Mouse (Mus musculus): ENCODE results near the gene Mex3b. TPM values are rescaled to one million over a fixed set of nuclear protein-coding genes. Genes with fewer than 3 reads are reported as not detected.

Gene Mex3b
- polyA plus RNA-seq, 1 experiment from 2014 or later: 37.1 TPM

DNA sequence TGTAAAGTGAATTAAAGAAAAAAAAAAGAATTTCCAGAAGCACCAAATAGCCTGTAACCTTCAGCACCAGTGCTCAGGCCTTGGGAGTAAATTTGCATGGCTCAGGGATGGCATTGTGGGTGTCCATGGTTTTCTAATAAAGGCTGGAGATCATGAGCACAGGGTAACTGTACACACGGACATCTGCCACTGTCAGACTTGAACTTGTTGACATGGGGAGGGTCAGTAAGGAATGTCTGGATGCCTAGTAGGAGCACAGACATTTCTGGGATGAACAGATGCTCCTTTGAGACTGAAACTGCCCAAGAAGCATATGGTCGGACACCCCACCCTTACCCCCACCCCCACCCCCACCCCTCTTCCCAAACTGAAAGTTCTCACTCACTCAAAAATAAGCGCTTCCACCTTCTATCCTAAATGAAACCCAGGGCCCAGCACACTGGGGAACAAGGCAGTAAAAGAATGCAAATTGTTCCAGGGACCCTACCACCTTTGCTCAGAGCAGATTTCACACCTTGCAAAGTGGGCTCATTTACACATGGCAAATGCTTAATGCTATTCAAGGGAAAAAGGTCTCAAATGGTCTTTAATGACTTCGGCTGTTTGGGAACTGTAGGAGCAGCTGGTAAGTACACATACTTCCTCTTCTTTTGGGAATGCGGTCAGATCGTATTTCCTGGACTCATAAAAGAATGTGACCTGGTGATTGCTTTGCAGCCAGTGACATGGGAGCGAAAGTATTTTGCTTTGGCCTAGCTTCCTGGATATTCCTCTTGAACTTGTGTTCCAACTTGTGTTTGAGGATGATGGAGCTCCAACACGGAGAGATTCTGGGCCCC lies 32.5 kb downstream of the Mex3b start:
- no peak for ATAC-seq (ENCODE audit: insufficient number of reproducible peaks, insufficient read depth, low FRiP score, low TSS enrichment, low read depth)
- Histone ChIP-seq H3K4me3 (no peak overlapping the region), H3K9ac (no peak overlapping the region), H3K27ac (no peak overlapping the region), H3K36me3 (no peaks in the 10 kb centered on the region), H3K4me2 (no peak overlapping the region), H3K9me3 (no peaks in the 10 kb centered on the region), H3K4me1 (no peaks in the 10 kb centered on the region), H3K27me3 (no peaks in the 10 kb centered on the region)
- 60% methylated on average over 8 of the region's 8 CpGs for WGBS

DNA sequence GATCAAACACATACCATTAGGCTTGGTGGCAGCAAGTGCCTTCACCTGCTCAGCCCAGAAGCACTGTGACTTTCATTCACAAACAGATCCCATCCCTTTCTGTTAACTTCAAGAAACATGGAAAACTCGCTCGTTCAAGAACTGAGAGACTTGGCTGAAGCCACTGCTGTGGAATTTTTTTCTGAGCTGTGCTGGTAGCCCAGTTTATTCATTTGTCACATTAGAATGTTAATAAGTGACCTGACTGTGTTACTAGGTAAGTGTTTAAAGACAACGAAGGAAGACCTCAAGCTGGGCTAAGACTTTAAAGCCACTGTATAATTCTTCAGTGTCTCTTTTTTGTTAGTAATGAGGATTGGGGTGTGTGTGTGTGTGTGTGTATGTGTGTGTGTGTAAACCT lies 35.9 kb downstream of the Mex3b start:
- ATAC-seq (ENCODE audit: insufficient number of reproducible peaks, insufficient read depth, low FRiP score, low TSS enrichment, low read depth): no peak
- WGBS: 82% methylated on average over 3 of the region's 3 CpGs
- no peaks in the 10 kb centered on the region for H3K27me3 ChIP-seq
- no peak overlapping the region for H3K9ac ChIP-seq
- no peaks in the 10 kb centered on the region for H3K36me3 ChIP-seq
- no peak overlapping the region for H3K4me3 ChIP-seq
- no peaks in the 10 kb centered on the region for H3K9me3 ChIP-seq
- H3K27ac ChIP-seq: no peak overlapping the region
- no peaks in the 10 kb centered on the region for H3K4me1 ChIP-seq
- no peak overlapping the region for H3K4me2 ChIP-seq

DNA sequence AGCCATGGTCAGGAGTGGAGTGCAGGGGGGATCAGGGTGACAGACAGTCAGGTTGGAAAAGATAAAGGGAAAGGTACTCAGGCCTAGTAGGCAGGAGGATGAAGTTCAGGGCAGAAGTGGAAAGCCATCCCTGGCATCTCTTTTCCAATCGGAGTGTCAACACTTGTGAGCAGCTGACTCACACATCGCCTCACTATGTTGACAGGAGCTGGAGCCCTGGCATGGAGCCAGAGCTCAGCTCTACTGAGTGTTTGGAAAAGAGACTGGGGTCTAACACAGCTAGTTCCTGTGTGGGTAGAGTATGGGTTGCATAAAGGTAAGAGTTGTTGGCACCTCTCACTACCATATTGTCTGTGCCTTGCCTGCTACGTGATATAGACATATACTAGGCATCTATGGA lies 38.4 kb downstream of the Mex3b start:
- Histone ChIP-seq H3K27me3 (no peaks in the 10 kb centered on the region), H3K4me2 (no peak overlapping the region), H3K4me3 (no peak overlapping the region), H3K36me3 (no peaks in the 10 kb centered on the region), H3K27ac (no peak overlapping the region), H3K9ac (no peak overlapping the region), H3K9me3 (no peaks in the 10 kb centered on the region), H3K4me1 (no peaks in the 10 kb centered on the region)
- 78% methylated on average over 3 of the region's 3 CpGs for WGBS
- ATAC-seq (ENCODE audit: insufficient number of reproducible peaks, insufficient read depth, low FRiP score, low TSS enrichment, low read depth): no peak

DNA sequence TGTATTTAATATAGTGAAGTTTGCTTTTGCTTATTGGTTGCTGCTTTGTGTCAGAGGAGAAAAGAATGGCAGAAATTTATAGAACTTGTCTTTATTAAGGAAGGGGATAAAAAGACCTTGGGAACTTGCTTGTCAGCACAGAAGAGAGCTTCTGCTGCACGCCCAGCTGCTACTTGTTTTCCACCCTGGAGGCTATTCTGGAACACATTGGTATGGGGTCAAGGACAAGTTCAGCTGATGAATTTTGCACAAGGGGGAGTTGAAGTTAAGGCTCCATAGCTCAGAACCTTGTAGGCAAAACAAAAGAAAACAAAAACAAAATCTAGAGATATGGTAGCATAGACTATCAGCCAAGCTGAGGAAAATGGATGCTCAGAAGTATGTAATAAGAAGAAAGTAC lies 39.9 kb downstream of the Mex3b start:
- Histone ChIP-seq H3K27me3 (no peaks in the 10 kb centered on the region), H3K9ac (no peak overlapping the region), H3K9me3 (no peaks in the 10 kb centered on the region), H3K4me1 (no peaks in the 10 kb centered on the region), H3K4me3 (no peak overlapping the region), H3K36me3 (no peaks in the 10 kb centered on the region), H3K4me2 (no peak overlapping the region), H3K27ac (no peak overlapping the region)
- 43% methylated on average over 1 of the region's 1 CpGs for WGBS
- ATAC-seq (ENCODE audit: insufficient number of reproducible peaks, insufficient read depth, low FRiP score, low TSS enrichment, low read depth): no peak

GRCm38 (mm10) chr7:82910536-82911384 lies 43.6 kb downstream of the Mex3b start:
- 61% methylated on average over 10 of the region's 10 CpGs for WGBS
- Histone ChIP-seq H3K27me3 (no peaks in the 10 kb centered on the region), H3K9ac (no peak overlapping the region), H3K4me2 (no peak overlapping the region), H3K27ac (no peak overlapping the region), H3K36me3 (no peaks in the 10 kb centered on the region), H3K9me3 (no peaks in the 10 kb centered on the region), H3K4me3 (no peak overlapping the region), H3K4me1 (no peaks in the 10 kb centered on the region)
- ATAC-seq (ENCODE audit: insufficient number of reproducible peaks, insufficient read depth, low FRiP score, low TSS enrichment, low read depth): no peak

DNA sequence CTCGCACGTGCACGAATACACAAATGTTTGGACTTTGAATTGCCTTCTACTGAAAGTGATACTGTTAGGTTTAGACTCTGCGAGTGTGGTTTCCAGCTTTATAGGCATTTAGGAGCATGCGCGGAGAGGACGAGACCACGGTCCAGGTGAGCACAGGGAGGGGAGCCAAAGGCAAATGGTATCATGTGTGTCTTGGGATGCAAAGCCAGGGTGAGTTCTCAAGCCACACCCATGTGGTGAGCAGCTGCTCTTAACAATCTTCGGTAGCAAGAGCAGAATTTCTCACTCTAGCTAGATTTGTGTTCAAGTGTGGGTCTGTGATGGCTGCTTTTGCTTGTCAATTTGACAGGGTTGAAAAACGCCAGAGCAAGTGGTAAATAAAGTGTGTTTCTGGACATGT lies 44.4 kb downstream of the Mex3b start:
- Histone ChIP-seq H3K4me3 (no peak overlapping the region), H3K36me3 (no peaks in the 10 kb centered on the region), H3K4me1 (no peaks in the 10 kb centered on the region), H3K27me3 (no peaks in the 10 kb centered on the region), H3K27ac (no peak overlapping the region), H3K9me3 (no peaks in the 10 kb centered on the region), H3K9ac (no peak overlapping the region), H3K4me2 (no peak overlapping the region)
- ATAC-seq (ENCODE audit: insufficient number of reproducible peaks, insufficient read depth, low FRiP score, low TSS enrichment, low read depth): no peak
- 76% methylated on average over 10 of the region's 10 CpGs for WGBS

- no peak overlapping the region for H3K27ac ChIP-seq
- H3K4me1 ChIP-seq: no peaks in the 10 kb centered on the region
- H3K36me3 ChIP-seq: no peaks in the 10 kb centered on the region
- H3K4me3 ChIP-seq: no peak overlapping the region
- no peak for ATAC-seq (ENCODE audit: insufficient number of reproducible peaks, insufficient read depth, low FRiP score, low TSS enrichment, low read depth)
- WGBS: 73% methylated on average over 4 of the region's 4 CpGs
- no peaks in the 10 kb centered on the region for H3K9me3 ChIP-seq
- H3K4me2 ChIP-seq: no peak overlapping the region
- H3K27me3 ChIP-seq: no peaks in the 10 kb centered on the region
- H3K9ac ChIP-seq: no peak overlapping the region
Observed at GRCm38 (mm10) chr7:82914297-82914696, 47.2 kb downstream of the Mex3b start.

Other genes starting within 250 kb of the Mex3b start
- gene Saxo2, start 218.8 kb upstream of the Mex3b start, polyA plus RNA-seq (2015; fragmentation: Nextera tagmentation; extraction: Ambion mirVana): 7.1 and 9.7 TPM in 2 replicates
- gene Efl1, start 218.7 kb upstream of the Mex3b start, polyA plus RNA-seq (2015; fragmentation: Nextera tagmentation; extraction: Ambion mirVana): 25.0 and 25.5 TPM in 2 replicates

Data from embryonic facial prominence, embryonic 13.5 days (tissue).